Mouse (Mus musculus): ENCODE results near the gene Nrbp1.
"Not testable (repeated sequence)": the region's sequence is repeated elsewhere in the genome, so short reads cannot be mapped to it uniquely, and the experiment has no call there.

Nrbp1 gene

GRCm38 (mm10) chr5:31216554-31216953 is 24.1 kb upstream of the Nrbp1 start:
- not testable (repeated sequence) for DNase-seq (ENCODE audit: low spot score)

DNA sequence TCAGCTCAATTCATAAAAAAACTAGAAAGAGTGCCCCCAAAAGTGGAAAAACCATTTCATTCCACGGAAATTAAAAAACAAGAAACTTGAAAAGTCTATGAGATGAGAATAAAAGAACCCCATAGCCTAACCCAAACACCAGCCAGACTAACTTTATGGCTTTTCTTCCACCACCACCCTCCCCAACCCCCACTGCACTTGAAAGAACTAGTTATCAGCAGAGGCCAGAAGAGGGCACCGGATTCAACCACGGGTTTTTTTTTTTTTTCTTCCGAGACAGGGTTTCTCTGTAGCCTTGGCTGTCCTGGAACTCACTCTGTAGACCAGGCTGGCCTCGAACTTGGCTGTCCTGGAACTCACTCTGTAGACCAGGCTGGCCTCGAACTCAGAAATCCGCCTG is 22.4 kb upstream of the Nrbp1 start:
- DNase-seq (ENCODE audit: low spot score): no peak

GRCm38 (mm10) chr5:31219070-31219469 is 21.6 kb upstream of the Nrbp1 start:
- no peak for DNase-seq (ENCODE audit: low spot score)

DNA sequence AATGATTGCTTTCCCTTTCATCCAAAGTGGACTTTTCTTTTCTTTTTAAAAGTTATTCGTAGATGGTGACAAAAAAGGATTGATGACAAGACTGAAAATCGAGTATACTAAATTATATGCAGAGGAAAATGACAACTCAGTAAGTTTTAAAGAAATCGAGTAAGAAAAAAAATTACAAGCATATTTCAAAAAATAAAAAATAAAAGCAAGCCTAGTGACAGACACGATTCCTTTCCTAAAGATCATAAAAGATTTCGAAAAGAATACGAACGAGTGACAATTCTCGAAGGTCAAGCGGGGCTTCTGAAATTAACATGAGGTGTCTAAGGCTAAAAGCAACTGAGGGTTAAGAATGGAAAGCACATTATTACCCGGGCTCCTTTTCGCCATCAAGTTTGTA is 21.2 kb upstream of the Nrbp1 start:
- DNase-seq (ENCODE audit: low spot score): no peak

DNA sequence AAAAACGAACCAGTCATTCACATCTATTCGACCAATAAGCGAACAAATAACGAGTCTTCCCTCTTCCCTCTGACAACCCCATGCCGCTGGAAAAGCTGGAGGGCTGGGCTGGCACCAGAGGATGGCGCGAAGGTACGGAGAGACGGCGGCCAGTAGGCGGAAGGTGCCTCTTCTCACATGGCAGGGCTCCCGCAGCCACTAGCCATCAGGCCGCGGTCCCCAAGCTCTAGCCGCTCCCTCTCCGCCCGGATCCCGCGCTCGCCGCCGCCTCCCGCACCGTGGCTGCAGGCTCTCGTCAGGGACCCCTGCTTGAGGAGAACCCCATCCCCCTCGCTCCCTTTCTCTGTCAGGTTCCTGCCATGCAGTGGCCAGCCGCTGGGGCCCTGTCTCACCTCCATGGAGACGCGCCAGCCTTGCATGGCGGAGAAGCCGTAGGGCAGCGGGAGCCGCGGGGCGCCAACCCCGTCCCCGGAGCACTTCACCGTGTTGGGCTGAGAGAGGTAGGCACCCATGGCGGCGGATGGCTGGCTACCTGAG is 20.7 kb upstream of the Nrbp1 start:
- DNase-seq (ENCODE audit: low spot score): no peak

DNA sequence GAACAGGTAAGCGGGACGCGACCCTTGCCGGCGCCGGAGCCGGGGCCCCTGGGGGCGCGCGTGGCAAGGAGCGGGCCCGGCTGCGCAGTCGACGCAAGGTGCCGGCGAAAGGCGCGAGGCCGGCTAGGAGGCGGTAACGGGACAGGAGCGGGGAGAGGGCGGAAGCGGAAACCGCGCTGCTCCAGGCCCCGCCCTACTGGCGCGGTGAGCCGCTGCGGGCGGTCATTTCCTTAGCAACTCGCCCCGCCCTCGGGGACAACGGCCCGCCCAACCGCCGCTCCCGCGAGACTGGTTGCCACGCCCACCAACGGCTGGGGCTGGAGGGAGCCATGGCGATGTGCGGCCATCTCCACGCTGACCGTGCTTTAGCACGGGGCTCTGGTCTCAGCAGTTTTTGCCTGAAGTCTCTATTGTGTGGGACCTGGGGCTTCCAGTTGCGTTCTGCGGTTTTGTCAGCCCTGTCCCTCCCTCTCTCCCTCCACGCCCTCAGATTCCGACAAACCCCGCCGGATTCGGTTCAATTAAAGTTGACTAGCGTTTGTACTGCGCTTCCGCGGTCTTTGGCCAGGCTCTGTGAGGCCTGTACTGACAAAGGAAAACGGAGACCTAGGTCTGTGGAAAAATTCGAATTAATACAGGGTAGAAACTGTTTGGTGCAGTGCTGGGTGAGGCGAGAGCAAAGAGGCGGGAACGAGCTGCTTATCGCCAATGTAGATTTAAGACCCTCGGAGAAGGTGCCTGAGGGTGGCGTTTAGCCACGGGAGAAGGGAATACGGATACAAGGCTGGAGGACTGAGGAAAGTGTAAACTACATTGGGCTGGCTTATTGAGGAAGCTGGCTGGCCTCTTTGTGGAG is 20.0 kb upstream of the Nrbp1 start, which contains the start of gene Ppm1g:
TSS of gene Ppm1g (minus strand) at position 240 of the 856 bp plus-strand sequence.
- peak; percentile 99 for DNase-seq (ENCODE audit: low spot score)

DNA sequence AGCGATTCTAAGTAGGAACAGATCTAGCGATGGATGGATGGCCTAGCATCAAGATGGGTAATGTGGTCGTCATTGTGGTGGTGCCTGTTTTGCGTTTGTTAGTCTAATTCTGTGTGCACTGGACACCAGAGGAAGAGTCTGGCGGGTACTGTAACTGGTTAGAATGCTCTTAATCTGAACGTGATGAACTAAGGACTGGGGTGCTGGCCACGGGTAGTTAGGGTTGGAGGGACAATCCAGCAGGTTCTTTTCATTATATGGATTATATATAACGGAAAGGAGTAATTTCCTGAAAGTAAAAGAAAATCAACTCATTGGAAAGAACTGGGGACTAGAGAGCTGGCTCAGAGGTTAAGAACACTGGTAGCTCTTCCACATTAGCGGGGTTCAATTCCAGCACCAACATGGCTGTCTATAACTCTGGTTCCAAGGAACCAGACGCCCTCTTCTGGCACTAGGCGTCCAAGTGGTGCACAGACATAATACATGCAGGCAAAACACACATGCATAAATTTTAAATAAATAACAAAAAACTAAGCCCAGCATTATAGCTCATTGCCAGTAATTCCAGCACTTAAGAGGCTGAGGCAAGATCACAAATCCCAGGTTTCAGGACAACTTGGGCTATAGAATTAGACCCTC is 19.2 kb upstream of the Nrbp1 start:
- no peak for DNase-seq (ENCODE audit: low spot score)

DNA sequence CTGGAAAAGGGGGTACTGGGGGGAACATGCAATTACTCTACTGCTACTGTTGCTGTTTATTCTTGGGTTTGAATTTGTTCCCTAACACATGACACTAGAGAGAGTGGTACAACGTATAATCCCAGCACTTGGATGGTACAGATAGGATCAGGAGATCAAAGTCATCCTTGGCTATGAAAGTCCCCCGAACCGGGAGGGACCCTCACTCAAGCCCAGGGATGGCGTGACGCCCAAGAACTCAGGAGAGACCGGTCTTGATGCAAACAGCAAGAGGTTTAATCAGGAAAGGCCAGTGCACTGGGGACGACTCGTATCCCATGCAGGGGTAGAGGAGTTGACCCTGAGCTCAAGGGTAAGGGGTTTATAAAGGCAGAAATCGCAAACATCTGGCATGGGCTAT is 18.0 kb upstream of the Nrbp1 start:
- DNase-seq (ENCODE audit: low spot score): no peak

GRCm38 (mm10) chr5:31226641-31227040 is 14.0 kb upstream of the Nrbp1 start:
- DNase-seq (ENCODE audit: low spot score): no peak

- no peak for DNase-seq (ENCODE audit: low spot score)
Measured at GRCm38 (mm10) chr5:31241522-31242034, 914 bp downstream of the Nrbp1 start.

- no peak for DNase-seq (ENCODE audit: low spot score)
Measured at GRCm38 (mm10) chr5:31242191-31242590, 1.5 kb downstream of the Nrbp1 start.

GRCm38 (mm10) chr5:31250716-31251115 is 10.1 kb downstream of the Nrbp1 start:
- no peak for DNase-seq (ENCODE audit: low spot score)

DNA sequence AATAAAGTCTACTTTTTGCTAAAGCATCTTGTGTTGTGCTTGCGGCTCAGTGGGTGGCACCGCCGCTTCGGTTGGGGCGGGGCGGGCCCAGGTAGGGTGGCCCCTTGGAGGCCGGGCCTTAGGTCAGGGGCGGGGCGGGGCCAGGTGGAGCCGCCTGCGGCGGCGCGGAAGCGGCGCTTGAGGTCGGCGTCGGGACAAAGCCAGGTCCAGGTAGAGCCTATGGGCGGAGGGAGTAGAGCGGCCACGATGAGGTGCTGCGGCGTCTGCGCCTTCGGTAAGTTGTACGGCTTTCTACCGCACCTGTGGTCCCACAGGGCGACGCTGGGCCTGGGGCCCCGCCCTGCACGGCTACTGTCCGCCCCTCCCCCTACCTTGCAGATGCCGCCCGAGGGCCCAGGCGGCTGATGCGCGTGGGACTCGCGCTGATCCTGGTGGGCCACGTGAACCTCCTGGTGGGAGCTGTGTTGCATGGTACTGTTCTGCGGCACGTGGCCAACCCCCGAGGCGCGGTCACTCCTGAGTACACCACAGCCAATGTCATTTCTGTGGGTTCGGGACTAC is 11.0 kb downstream of the Nrbp1 start, which contains the start of gene Krtcap3:
TSS of gene Krtcap3 (plus strand) at position 151 of the 561 bp plus-strand sequence.
- peak; percentile 61 for DNase-seq (ENCODE audit: low spot score)

GRCm38 (mm10) chr5:31252151-31252550 is 11.5 kb downstream of the Nrbp1 start:
- no peak for DNase-seq (ENCODE audit: low spot score)

DNA sequence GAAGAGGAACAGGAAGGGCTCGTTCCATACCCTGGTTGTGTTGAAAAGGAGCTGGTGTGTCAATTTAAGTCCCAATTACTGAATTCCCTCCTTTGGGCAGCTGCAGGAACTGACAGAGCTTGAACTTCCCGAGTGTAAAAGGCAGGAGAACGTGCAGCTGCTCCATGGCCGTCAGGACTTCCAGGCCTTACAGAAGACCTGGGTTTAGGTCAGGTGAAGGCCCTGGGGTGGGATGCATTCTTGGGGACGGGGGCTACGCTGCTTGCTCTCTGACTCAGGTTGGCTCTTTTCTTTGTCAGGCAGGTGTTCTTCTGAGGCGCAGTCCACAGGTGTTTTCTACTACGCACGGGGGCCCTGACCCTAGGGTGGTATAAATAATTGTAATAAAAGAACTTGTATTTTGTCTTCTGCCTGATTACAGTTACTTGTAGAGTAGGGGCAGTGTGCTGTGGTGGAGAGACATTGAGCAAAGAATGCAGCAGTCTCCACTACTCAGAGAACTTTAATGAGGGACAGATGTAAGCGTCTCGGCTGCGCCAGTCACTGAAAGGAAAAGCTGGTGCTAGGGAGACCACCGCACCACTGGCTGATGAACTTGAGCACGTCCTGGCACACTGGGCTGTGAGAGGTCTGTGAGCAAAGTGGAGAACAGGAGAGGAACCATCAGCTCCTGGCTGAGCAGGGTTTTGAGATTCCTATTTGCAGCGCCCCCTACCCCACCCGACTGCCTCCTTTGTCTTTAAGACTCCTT is 12.3 kb downstream of the Nrbp1 start:
- DNase-seq (ENCODE audit: low spot score): no peak

DNA sequence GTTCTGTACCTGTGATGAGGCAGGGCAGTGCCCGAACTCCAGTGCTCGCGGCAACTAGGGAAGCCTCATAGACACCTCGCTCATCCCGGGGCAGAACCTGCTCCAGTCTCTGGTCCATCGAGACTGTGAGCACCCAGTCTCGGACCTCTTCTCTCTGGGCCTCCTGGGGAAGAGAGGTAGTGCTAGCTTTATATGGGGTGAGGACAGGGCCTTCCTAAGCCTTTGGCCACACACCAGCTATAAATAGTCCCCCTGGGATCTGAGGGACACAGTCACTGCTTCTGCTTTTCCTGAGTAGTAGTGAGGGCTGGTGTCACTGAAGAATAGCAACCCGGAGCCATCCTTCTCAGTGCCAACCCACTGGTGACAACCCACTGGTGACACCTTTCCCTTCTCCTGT is 13.1 kb downstream of the Nrbp1 start:
- no peak for DNase-seq (ENCODE audit: low spot score)

GRCm38 (mm10) chr5:31254452-31254851 is 13.8 kb downstream of the Nrbp1 start:
- peak; percentile 36 for DNase-seq (ENCODE audit: low spot score)

DNA sequence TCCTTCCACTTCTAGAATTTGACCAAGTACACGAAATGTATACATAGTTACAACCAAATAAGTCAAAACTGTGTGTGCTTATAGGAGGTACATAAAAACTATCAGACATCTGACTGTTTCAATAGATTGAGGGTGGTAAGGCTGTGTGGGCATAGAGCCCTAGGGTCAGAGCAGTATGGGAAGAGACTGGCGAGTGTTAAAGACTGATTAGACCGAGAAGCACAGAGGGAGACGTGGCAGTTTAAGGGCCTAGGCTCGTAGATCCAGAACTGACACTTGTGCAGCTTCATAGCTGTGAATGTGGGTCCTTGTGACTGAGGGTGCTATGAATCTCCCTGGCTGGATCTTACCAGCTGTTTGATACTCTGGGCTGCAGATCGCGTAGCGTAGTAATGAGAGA is 14.2 kb downstream of the Nrbp1 start:
- DNase-seq (ENCODE audit: low spot score): no peak

DNA sequence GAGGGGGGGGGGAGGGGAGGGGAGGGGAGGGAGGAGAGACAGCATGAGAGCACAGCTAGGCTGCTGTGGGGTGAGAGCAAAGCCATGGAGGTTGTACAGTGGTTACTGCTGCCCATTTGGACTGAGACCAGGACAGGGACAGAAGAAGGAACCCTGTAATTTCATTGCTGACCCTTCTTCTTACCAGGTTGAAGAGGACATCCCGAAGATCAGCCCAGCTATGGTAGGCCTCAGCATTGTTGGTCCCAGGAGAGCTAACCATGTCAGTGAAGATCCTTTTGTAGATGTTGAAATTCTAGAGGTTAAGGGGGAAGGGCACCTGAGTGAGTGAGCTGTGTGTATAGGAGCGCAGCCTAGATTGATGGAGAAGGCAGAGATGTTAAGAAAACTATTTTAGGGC is 14.7 kb downstream of the Nrbp1 start:
- DNase-seq (ENCODE audit: low spot score): no peak

DNA sequence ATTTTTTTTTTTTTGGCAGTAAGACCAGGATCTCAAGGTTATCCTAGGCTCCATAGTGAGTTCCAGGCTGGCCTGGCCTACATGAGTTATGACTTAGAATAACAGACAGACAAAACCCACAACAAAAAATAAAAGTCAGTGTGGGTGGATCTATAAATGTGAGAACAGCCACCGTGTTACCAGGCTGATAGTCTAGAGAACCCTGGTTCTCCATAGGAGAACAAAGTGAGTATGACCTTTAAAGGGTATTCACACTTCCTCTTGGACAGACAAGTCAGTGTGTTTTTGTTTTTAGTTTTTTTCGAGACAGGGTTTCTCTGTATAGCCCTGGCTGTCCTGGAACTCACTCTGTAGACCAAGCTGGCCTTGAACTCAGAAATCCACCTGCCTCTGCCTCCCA is 15.3 kb downstream of the Nrbp1 start:
- no peak for DNase-seq (ENCODE audit: low spot score)

DNA sequence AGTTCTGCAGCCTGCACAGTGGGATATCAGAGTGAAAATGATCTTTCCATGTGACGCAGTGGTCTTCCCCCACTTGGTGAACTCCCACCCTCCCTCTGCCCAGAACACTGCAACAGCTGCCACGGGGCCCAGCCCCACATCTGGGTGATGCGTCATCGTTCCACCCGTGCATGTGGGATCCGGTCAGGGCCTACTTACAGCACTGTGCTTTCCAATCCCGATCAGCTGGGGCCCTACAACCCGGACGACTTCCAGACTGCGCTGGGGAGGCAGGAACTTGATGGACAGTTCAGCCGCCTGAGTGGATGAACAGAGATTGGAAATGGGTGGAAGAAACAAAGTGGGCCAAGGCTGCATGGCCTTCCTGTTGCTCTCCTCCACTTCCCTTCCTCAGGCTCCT is 17.0 kb downstream of the Nrbp1 start:
- DNase-seq (ENCODE audit: low spot score): no peak

DNA sequence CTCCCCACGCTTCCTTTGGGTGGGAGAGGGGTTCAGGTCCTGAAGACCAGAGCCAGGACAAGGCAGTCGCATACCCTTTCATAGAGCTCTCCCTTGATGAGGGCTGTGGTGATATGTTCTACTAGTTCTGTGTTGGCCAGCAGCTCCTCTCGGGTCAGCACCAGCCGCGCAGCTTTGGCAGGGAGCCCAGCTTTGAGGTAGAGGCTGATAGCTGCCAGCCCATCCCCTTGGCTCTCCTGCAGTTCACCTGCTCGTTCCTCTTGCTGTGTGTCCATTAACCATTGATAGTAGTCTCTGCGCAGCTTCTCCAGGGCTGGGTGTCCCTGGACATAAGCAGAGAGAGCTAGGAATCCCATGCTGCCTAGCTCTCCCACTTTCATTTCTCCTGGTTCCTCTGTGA is 25.4 kb downstream of the Nrbp1 start:
- DNase-seq (ENCODE audit: low spot score): no peak

Measured in urinary bladder, postnatal 25 days (tissue).